Mouse (Mus musculus): ENCODE results near the gene Nectin1. TPM values are rescaled to one million over a fixed set of nuclear protein-coding genes. Genes with fewer than 3 reads are reported as not detected.

Gene Nectin1
- polyA plus RNA-seq, 1 experiment from 2014 or later: 15.9 TPM

- no peaks in the 10 kb centered on the region for H3K27me3 ChIP-seq (replicated peaks)
- H3K36me3 ChIP-seq (replicated peaks): no peaks in the 10 kb centered on the region
- peaks cover 9% of the 10 kb centered on the region for H3K4me1 ChIP-seq
- H3K4me2 ChIP-seq: no peak overlapping the region
- H3K9ac ChIP-seq: no peak overlapping the region
- ATAC-seq (replicated peaks): no peak
- H3K9me3 ChIP-seq: no peaks in the 10 kb centered on the region
- no peak overlapping the region for H3K27ac ChIP-seq
- no peak overlapping the region for H3K4me3 ChIP-seq
- WGBS: 73% methylated on average over 6 of the region's 6 CpGs
Measured at GRCm38 (mm10) chr9:43828960-43829359, 85.2 kb downstream of the Nectin1 start.

GRCm38 (mm10) chr9:43833232-43833631 lies 89.4 kb downstream of the Nectin1 start:
- H3K4me1 ChIP-seq: peaks cover 9% of the 10 kb centered on the region
- no peak overlapping the region for H3K4me2 ChIP-seq
- no peaks in the 10 kb centered on the region for H3K36me3 ChIP-seq (replicated peaks)
- H3K27me3 ChIP-seq (replicated peaks): no peaks in the 10 kb centered on the region
- no peak overlapping the region for H3K4me3 ChIP-seq
- ATAC-seq (replicated peaks): peak; percentile 69
- no peaks in the 10 kb centered on the region for H3K9me3 ChIP-seq
- H3K27ac ChIP-seq: no peak overlapping the region
- WGBS: 84% methylated on average over 8 of the region's 8 CpGs
- H3K9ac ChIP-seq: no peak overlapping the region

GRCm38 (mm10) chr9:43834283-43834682 lies 90.5 kb downstream of the Nectin1 start:
- no peak overlapping the region for H3K9ac ChIP-seq
- 55% methylated on average over 13 of the region's 13 CpGs for WGBS
- H3K9me3 ChIP-seq: no peaks in the 10 kb centered on the region
- no peaks in the 10 kb centered on the region for H3K36me3 ChIP-seq (replicated peaks)
- no peak overlapping the region for H3K4me3 ChIP-seq
- ATAC-seq (replicated peaks): 0 out of 2 replicates have a peak, but pooled peaks have one; percentile 33
- H3K27me3 ChIP-seq (replicated peaks): no peaks in the 10 kb centered on the region
- no peak overlapping the region for H3K27ac ChIP-seq
- H3K4me2 ChIP-seq: no peak overlapping the region
- peaks cover 9% of the 10 kb centered on the region for H3K4me1 ChIP-seq

GRCm38 (mm10) chr9:43838561-43838960 lies 94.8 kb downstream of the Nectin1 start:
- no peak overlapping the region for H3K4me3 ChIP-seq
- ATAC-seq (replicated peaks): no peak
- H3K9me3 ChIP-seq: no peaks in the 10 kb centered on the region
- no peak overlapping the region for H3K27ac ChIP-seq
- no peak overlapping the region for H3K4me2 ChIP-seq
- 80% methylated on average over 2 of the region's 2 CpGs for WGBS
- no peak overlapping the region for H3K9ac ChIP-seq
- no peaks in the 10 kb centered on the region for H3K36me3 ChIP-seq (replicated peaks)
- no peaks in the 10 kb centered on the region for H3K27me3 ChIP-seq (replicated peaks)
- H3K4me1 ChIP-seq: peaks cover 14% of the 10 kb centered on the region

- no peak overlapping the region for H3K4me2 ChIP-seq
- H3K9ac ChIP-seq: no peak overlapping the region
- WGBS: 2% methylated on average over 6 of the region's 8 CpGs
- peaks cover 21% of the 10 kb centered on the region for H3K4me1 ChIP-seq
- no peak overlapping the region for H3K4me3 ChIP-seq
- H3K27me3 ChIP-seq (replicated peaks): 0 out of 2 replicates have a peak, but pooled peaks cover 13% of the 10 kb centered on the region
- ATAC-seq (replicated peaks): peak; percentile 57
- no peaks in the 10 kb centered on the region for H3K9me3 ChIP-seq
- no peaks in the 10 kb centered on the region for H3K36me3 ChIP-seq (replicated peaks)
- H3K27ac ChIP-seq: 0 out of 2 replicates have a peak overlapping the region, but pooled peaks have one; percentile 29
Measured at GRCm38 (mm10) chr9:43842921-43843577, 99.3 kb downstream of the Nectin1 start.

GRCm38 (mm10) chr9:43843711-43844127 lies 99.9 kb downstream of the Nectin1 start:
- H3K36me3 ChIP-seq (replicated peaks): no peaks in the 10 kb centered on the region
- WGBS: 0% methylated on average over 3 of the region's 3 CpGs
- H3K4me1 ChIP-seq: peaks cover 21% of the 10 kb centered on the region
- 0 out of 2 replicates have a peak, but pooled peaks cover 13% of the 10 kb centered on the region for H3K27me3 ChIP-seq (replicated peaks)
- H3K4me2 ChIP-seq: no peak overlapping the region
- no peaks in the 10 kb centered on the region for H3K9me3 ChIP-seq
- no peak for ATAC-seq (replicated peaks)
- no peak overlapping the region for H3K9ac ChIP-seq
- no peak overlapping the region for H3K27ac ChIP-seq
- no peak overlapping the region for H3K4me3 ChIP-seq

- 0 out of 2 replicates have a peak, but pooled peaks cover 13% of the 10 kb centered on the region for H3K27me3 ChIP-seq (replicated peaks)
- ATAC-seq (replicated peaks): no peak
- 11% methylated on average over 17 of the region's 17 CpGs for WGBS
- no peak overlapping the region for H3K4me2 ChIP-seq
- no peaks in the 10 kb centered on the region for H3K9me3 ChIP-seq
- H3K36me3 ChIP-seq (replicated peaks): no peaks in the 10 kb centered on the region
- H3K4me3 ChIP-seq: no peak overlapping the region
- H3K9ac ChIP-seq: no peak overlapping the region
- peaks cover 21% of the 10 kb centered on the region for H3K4me1 ChIP-seq
- H3K27ac ChIP-seq: no peak overlapping the region
Measured at GRCm38 (mm10) chr9:43845660-43846455, 102.1 kb downstream of the Nectin1 start.

GRCm38 (mm10) chr9:43847861-43848260 lies 104.1 kb downstream of the Nectin1 start:
- no peak for ATAC-seq (replicated peaks)
- Histone ChIP-seq H3K27me3 (replicated peaks) (0 out of 2 replicates have a peak, but pooled peaks cover 13% of the 10 kb centered on the region), H3K9ac (no peak overlapping the region), H3K4me3 (no peak overlapping the region), H3K9me3 (no peaks in the 10 kb centered on the region), H3K4me2 (no peak overlapping the region), H3K27ac (no peak overlapping the region), H3K4me1 (peaks cover 15% of the 10 kb centered on the region), H3K36me3 (replicated peaks) (no peaks in the 10 kb centered on the region)
- 53% methylated on average over 5 of the region's 5 CpGs for WGBS

GRCm38 (mm10) chr9:43850281-43850680 lies 106.5 kb downstream of the Nectin1 start:
- Histone ChIP-seq H3K4me3 (no peak overlapping the region), H3K27ac (no peak overlapping the region), H3K4me1 (0 out of 2 replicates have a peak, but pooled peaks cover 5% of the 10 kb centered on the region), H3K27me3 (replicated peaks) (0 out of 2 replicates have a peak, but pooled peaks cover 8% of the 10 kb centered on the region), H3K9ac (no peak overlapping the region), H3K4me2 (no peak overlapping the region), H3K9me3 (no peaks in the 10 kb centered on the region), H3K36me3 (replicated peaks) (no peaks in the 10 kb centered on the region)
- 63% methylated on average over 8 of the region's 8 CpGs for WGBS
- ATAC-seq (replicated peaks): no peak

GRCm38 (mm10) chr9:43851154-43851553 lies 107.4 kb downstream of the Nectin1 start:
- Histone ChIP-seq H3K9ac (no peak overlapping the region), H3K36me3 (replicated peaks) (no peaks in the 10 kb centered on the region), H3K27ac (no peak overlapping the region), H3K4me1 (no peaks in the 10 kb centered on the region), H3K4me2 (no peak overlapping the region), H3K27me3 (replicated peaks) (0 out of 2 replicates have a peak, but pooled peaks cover 6% of the 10 kb centered on the region), H3K4me3 (no peak overlapping the region), H3K9me3 (no peaks in the 10 kb centered on the region)
- ATAC-seq (replicated peaks): no peak
- 66% methylated on average over 7 of the region's 7 CpGs for WGBS

- Histone ChIP-seq H3K27me3 (replicated peaks) (no peaks in the 10 kb centered on the region; the same call in 1 of the 2 replicates), H3K4me1 (no peaks in the 10 kb centered on the region), H3K4me3 (no peak overlapping the region), H3K9ac (no peak overlapping the region), H3K36me3 (replicated peaks) (no peaks in the 10 kb centered on the region), H3K9me3 (no peaks in the 10 kb centered on the region), H3K27ac (no peak overlapping the region), H3K4me2 (no peak overlapping the region)
- WGBS: 90% methylated on average over 7 of the region's 7 CpGs
- no peak for ATAC-seq (replicated peaks)
Measured at GRCm38 (mm10) chr9:43855887-43856286, 112.1 kb downstream of the Nectin1 start.

Measured in midbrain, embryonic 15.5 days (tissue).